Mouse (Mus musculus) olfactory bulb, adult 2 months (tissue): ENCODE measurements at regions not wholly inside any gene's neighbourhood (a gene's known extent, or its start where the extent isn't known, plus 50 kb on each side); places are given as distances from the start of the nearest gene placed in this dataset.

Experiments used
- H3K27ac ChIP-seq: fragments of 200-500 bp; 2 replicates; pipeline ENCODE4 v1.5.1; 2012; ENCODE audit warnings: low read depth, low read length; ENCODE audit not compliant: insufficient read depth
- H3K4me1 ChIP-seq: fragments of 200-500 bp; 2 replicates; pipeline ENCODE4 v1.6.1; 2012; ENCODE audit warnings: low read length; ENCODE audit not compliant: control insufficient read depth, insufficient read depth
- H3K4me3 ChIP-seq: fragments of 200-500 bp; 2 replicates; pipeline ENCODE4 v1.5.1; 2012; ENCODE audit warnings: mild to moderate bottlenecking, low read depth, low read length, moderate library complexity; ENCODE audit not compliant: insufficient read depth
- CTCF ChIP-seq: fragments of 200-500 bp; IDR thresholded peaks from 2 replicates; pipeline ENCODE4 v1.5.1; 2012; ENCODE audit warnings: low read depth, mild to moderate bottlenecking, low read length, moderate library complexity; ENCODE audit not compliant: insufficient read depth
- POLR2A ChIP-seq: fragments of 200-500 bp; IDR thresholded peaks from 2 replicates; pipeline ENCODE4 v1.6.1; 2012; ENCODE audit warnings: mild to moderate bottlenecking, low read depth, low read length, moderate library complexity; ENCODE audit not compliant: insufficient read depth
- WGBS: fragments of 180-500 bp; shearing (Covaris S2); methylation state at CpG from one replicate; pipeline ENCODE4 v1.1.7; 2018; 5-methylcytosine and 5-hydroxymethylcytosine counted together

DNA sequence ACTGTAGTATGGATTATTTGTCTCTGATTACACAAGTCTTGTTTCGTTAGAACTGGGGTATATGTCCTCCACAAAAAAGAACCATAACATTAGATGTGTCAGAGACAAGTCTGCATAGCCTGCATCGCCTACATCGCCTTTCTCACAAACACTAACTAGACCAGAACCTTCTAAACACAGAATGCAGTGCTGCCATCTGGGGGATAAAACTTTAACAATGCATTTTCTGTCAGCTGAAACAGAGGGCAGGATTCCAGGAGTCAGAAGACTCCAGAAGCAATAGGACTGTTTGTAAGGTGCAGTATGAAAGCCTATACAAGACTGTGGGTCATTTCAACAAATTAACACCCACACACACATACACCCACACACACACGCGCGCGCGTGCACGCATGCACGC, 485.4 kb upstream of the Syt1 start:
- WGBS = 68% methylated on average over 10 of the region's 10 CpGs
- no peak overlapping the region for H3K4me3 ChIP-seq
- H3K4me1 ChIP-seq = peaks cover 2% of the 10 kb centered on the region; the same call in 1 of the 2 replicates
- no peak overlapping the region for H3K27ac ChIP-seq
- no peak for TF ChIP-seq CTCF
- no peak for TF ChIP-seq POLR2A

- 76% methylated on average over 4 of the region's 4 CpGs for WGBS
- Histone ChIP-seq H3K4me3 (no peak overlapping the region), H3K27ac (no peak overlapping the region), H3K4me1 (no peaks in the 10 kb centered on the region)
- TF ChIP-seq POLR2A (no peak), CTCF (no peak)
Observed at GRCm38 (mm10) chr10:109490765-109491164, 480.0 kb upstream of the Syt1 start.

DNA sequence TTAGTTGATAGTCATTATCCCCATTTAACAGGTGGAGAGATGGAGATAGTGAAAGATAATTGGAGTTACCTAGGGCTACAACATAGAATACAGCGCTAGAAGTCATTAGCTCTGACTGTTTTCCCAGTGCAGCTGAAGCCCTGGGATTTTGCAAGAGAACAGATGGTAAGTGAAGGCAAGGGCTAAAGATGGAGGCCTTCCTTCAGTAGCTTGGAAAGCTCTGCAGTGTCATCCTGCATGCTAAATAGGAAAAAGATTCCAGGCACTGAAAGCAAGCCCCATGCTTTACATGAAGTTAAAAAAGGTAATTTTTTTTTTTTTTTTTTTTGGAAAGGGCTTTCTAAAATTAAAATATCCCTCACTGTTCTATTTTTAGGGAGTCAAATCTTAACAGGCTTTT, 477.2 kb upstream of the Syt1 start:
- H3K4me1 ChIP-seq = no peaks in the 10 kb centered on the region
- WGBS = 100% methylated on average over 1 of the region's 1 CpGs
- TF ChIP-seq POLR2A = no peak
- TF ChIP-seq CTCF = no peak
- no peak overlapping the region for H3K4me3 ChIP-seq
- H3K27ac ChIP-seq = no peak overlapping the region

DNA sequence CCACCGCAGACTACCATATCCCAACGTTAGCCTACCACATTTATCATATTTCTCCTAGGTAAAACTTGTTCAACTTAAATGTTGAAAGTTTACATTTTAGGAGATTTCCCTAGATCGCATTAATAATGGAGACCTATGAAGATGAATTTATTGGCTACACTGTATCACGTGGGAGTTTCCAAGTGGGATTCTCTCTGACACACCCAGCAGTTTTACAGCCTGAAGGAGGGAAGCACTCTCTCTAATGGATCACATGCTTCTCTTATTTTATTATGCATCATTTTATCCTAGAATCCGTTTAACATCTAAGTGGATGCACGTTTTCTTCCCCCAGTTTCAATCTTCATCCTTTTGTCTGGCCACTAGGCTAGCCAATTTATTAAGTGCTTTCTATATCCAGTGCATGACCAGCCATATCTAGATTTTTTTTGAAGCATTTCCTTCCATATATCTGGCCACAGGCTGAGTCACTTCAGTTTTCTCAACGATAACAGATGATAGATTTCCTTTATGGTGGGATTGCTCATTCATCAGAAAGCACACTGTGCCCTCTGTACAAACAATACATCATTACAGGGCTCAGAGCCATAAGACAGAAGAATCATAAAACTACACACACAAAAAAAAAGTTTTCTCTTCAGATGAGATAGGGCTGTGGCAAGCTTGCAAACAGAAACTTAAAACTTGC, 476.3 kb upstream of the Syt1 start:
- H3K4me1 ChIP-seq = no peaks in the 10 kb centered on the region
- no peak overlapping the region for H3K4me3 ChIP-seq
- no peak overlapping the region for H3K27ac ChIP-seq
- WGBS = 89% methylated on average over 7 of the region's 7 CpGs
- TF ChIP-seq CTCF = no peak
- no peak for TF ChIP-seq POLR2A

DNA sequence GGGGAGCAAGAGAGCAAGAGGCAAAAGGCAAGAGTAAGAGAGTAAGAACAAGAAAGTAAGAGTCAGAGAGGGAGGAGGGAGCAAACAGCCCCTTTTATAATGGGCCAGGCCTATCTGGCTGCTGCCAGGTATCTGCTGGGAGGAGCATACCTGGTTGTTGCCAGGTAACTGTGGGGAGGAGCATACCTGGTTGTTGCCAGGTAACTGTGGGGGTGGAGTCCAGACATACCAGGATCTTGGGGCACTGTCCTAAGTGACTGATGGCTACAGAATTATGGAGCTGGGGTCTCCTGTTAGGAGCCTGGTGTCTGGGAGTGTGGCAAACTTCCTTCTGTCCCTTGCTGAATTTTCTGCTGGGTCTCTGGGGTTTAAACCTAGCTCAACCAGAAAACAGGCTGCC, 469.8 kb upstream of the Syt1 start:
- Histone ChIP-seq H3K4me1 (no peaks in the 10 kb centered on the region), H3K27ac (no peak overlapping the region), H3K4me3 (no peak overlapping the region)
- TF ChIP-seq POLR2A (no peak), CTCF (no peak)

DNA sequence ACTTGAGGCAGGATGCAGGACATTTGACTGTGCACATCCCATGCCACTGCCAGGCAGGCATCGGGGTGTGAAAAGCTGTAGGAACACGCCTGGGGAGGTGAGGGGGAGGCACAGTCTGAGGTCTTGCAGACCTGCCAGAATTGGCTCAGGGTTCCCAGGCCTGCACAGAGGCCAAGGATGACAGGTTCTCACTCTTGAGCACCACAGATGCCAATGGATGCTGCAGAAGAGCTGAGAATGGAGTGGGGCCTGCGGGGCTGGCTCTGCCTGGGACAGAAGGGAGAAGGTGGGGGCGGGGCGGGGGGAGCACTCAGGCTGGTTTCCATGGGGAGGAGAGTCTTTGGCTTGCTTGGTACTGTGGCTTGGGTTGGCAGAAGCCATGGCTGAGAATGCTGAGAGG, 469.2 kb upstream of the Syt1 start:
- TF ChIP-seq CTCF (no peak), POLR2A (no peak)
- 82% methylated on average over 5 of the region's 5 CpGs for WGBS
- Histone ChIP-seq H3K4me1 (no peaks in the 10 kb centered on the region), H3K27ac (no peak overlapping the region), H3K4me3 (no peak overlapping the region)

GRCm38 (mm10) chr10:109466516-109466915, 455.7 kb upstream of the Syt1 start:
- 66% methylated on average over 3 of the region's 3 CpGs for WGBS
- no peaks in the 10 kb centered on the region for H3K4me1 ChIP-seq
- TF ChIP-seq POLR2A = no peak
- no peak for TF ChIP-seq CTCF

GRCm38 (mm10) chr10:109431112-109431511, 420.3 kb upstream of the Syt1 start:
- no peak for TF ChIP-seq POLR2A
- TF ChIP-seq CTCF = no peak
- H3K27ac ChIP-seq = no peak overlapping the region
- 89% methylated on average over 4 of the region's 4 CpGs for WGBS
- no peaks in the 10 kb centered on the region for H3K4me1 ChIP-seq
- no peak overlapping the region for H3K4me3 ChIP-seq

More at GRCm38 (mm10) chr10:109466516-109466915, 455.7 kb upstream of the Syt1 start:
- no peak overlapping the region for H3K27ac ChIP-seq
- H3K4me3 ChIP-seq = no peak overlapping the region

DNA sequence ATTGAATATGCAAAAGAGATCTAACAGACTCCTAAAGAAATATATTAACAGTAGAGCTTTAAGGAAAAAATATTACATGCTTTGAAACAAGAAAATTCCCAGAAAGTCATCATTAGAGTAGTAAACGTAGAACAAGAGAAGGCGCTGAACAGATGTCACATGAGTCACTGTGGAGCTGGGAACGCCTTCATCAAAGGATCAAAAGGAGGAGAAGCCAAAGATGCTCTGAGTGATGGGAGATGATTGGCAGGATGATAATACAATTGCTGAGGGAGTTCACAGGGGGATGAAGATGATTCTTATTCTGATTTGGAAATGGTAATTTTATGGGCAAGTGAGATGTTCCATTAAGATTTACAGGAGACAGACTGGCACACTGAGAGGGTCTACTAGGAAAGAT, 417.1 kb upstream of the Syt1 start:
- WGBS = 73% methylated on average over 3 of the region's 3 CpGs
- TF ChIP-seq CTCF (no peak), POLR2A (no peak)
- Histone ChIP-seq H3K4me3 (no peak overlapping the region), H3K4me1 (no peaks in the 10 kb centered on the region), H3K27ac (no peak overlapping the region)

DNA sequence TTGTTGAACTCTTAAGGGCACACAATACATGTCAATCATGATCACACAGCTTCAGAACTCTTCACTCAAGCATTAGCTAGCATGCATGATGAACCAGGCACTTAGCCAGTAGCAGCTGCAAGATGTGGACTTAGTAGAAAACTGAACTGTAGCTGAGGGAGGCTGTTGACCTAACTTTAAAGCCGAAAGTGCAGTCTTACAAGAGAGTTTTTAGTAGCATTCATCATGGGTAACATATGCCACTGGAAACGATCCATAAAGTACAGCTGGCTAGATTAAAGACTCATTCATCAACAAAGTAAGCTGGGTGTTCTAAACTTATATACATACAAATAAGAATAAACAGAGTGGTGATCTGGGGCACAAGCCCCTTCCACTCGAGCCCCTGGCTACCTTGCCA, 396.2 kb upstream of the Syt1 start:
- 57% methylated on average over 3 of the region's 3 CpGs for WGBS
- no peak overlapping the region for H3K27ac ChIP-seq
- no peaks in the 10 kb centered on the region for H3K4me1 ChIP-seq
- no peak for TF ChIP-seq POLR2A
- no peak overlapping the region for H3K4me3 ChIP-seq
